Mouse (Mus musculus): ENCODE results near the gene Hormad2. TPM values are rescaled to one million over a fixed set of nuclear protein-coding genes. Genes with fewer than 3 reads are reported as not detected.

The Hormad2 gene
- polyA plus RNA-seq, 1 experiment from 2014 or later: 0.43 TPM

GRCm38 (mm10) chr11:4317287-4317686 lies 123.6 kb downstream of the Hormad2 start:
- H3K27ac ChIP-seq (replicated peaks): no peak overlapping the region
- no peak overlapping the region for H3K4me2 ChIP-seq (replicated peaks)
- H3K36me3 ChIP-seq: no peaks in the 10 kb centered on the region
- no peaks in the 10 kb centered on the region for H3K9me3 ChIP-seq (replicated peaks)
- ATAC-seq (ENCODE audit: insufficient number of reproducible peaks, low FRiP score, low TSS enrichment, low read depth): no peak
- no peaks in the 10 kb centered on the region for H3K4me1 ChIP-seq
- no peaks in the 10 kb centered on the region for H3K27me3 ChIP-seq
- H3K4me3 ChIP-seq (replicated peaks): no peak overlapping the region
- no peak overlapping the region for H3K9ac ChIP-seq
- 60% methylated on average over 5 of the region's 5 CpGs for WGBS

- no peaks in the 10 kb centered on the region for H3K9me3 ChIP-seq (replicated peaks)
- no peak overlapping the region for H3K27ac ChIP-seq (replicated peaks)
- H3K4me2 ChIP-seq (replicated peaks): no peak overlapping the region
- no peaks in the 10 kb centered on the region for H3K36me3 ChIP-seq
- no peaks in the 10 kb centered on the region for H3K27me3 ChIP-seq
- H3K4me3 ChIP-seq (replicated peaks): no peak overlapping the region
- no peak for ATAC-seq (ENCODE audit: insufficient number of reproducible peaks, low FRiP score, low TSS enrichment, low read depth)
- H3K9ac ChIP-seq: no peak overlapping the region
- whole genome bisulfite sequencing: 53% methylated on average over 4 of the region's 4 CpGs
- peaks cover 21% of the 10 kb centered on the region for H3K4me1 ChIP-seq
These were observed 128.7 kb downstream of the Hormad2 start for GRCm38 (mm10) chr11:4312180-4312579.

- Histone ChIP-seq H3K4me2 (replicated peaks) (no peak overlapping the region), H3K9ac (no peak overlapping the region), H3K27me3 (no peaks in the 10 kb centered on the region), H3K4me3 (replicated peaks) (no peak overlapping the region), H3K36me3 (no peaks in the 10 kb centered on the region), H3K27ac (replicated peaks) (no peak overlapping the region), H3K4me1 (peaks cover 21% of the 10 kb centered on the region), H3K9me3 (replicated peaks) (no peaks in the 10 kb centered on the region)
- 77% methylated on average over 4 of the region's 4 CpGs for WGBS
- no peak for ATAC-seq (ENCODE audit: insufficient number of reproducible peaks, low FRiP score, low TSS enrichment, low read depth)
These were observed 130.6 kb downstream of the Hormad2 start for GRCm38 (mm10) chr11:4310324-4310723.

- Histone ChIP-seq H3K4me3 (replicated peaks) (no peak overlapping the region), H3K4me1 (peaks cover 21% of the 10 kb centered on the region), H3K27me3 (no peaks in the 10 kb centered on the region), H3K4me2 (replicated peaks) (no peak overlapping the region), H3K36me3 (no peaks in the 10 kb centered on the region), H3K9me3 (replicated peaks) (no peaks in the 10 kb centered on the region), H3K27ac (replicated peaks) (0 out of 2 replicates have a peak overlapping the region, but pooled peaks have one; percentile 44), H3K9ac (no peak overlapping the region)
- WGBS: 67% methylated on average over 4 of the region's 4 CpGs
- ATAC-seq (ENCODE audit: insufficient number of reproducible peaks, low FRiP score, low TSS enrichment, low read depth): no peak
These were observed 131.3 kb downstream of the Hormad2 start for GRCm38 (mm10) chr11:4309613-4310012.

GRCm38 (mm10) chr11:4308514-4309450 lies 132.1 kb downstream of the Hormad2 start:
- peak overlapping the region; percentile 88 for H3K27ac ChIP-seq (replicated peaks)
- no peak overlapping the region for H3K9ac ChIP-seq
- 16% methylated on average over 25 of the region's 25 CpGs for WGBS

GRCm38 (mm10) chr11:4308060-4308513 lies 132.8 kb downstream of the Hormad2 start:
- no peak overlapping the region for H3K4me3 ChIP-seq (replicated peaks)
- peak overlapping the region; percentile 88 for H3K27ac ChIP-seq (replicated peaks)
- WGBS: 8% methylated on average over 6 of the region's 6 CpGs
- peak overlapping the region; percentile 40 for H3K4me2 ChIP-seq (replicated peaks)
- H3K36me3 ChIP-seq: no peaks in the 10 kb centered on the region
- no peak overlapping the region for H3K9ac ChIP-seq
- ATAC-seq (ENCODE audit: insufficient number of reproducible peaks, low FRiP score, low TSS enrichment, low read depth): peak; percentile 23; the same call in 1 of the 2 replicates
- H3K9me3 ChIP-seq (replicated peaks): no peaks in the 10 kb centered on the region
- peaks cover 25% of the 10 kb centered on the region for H3K4me1 ChIP-seq
- H3K27me3 ChIP-seq: no peaks in the 10 kb centered on the region

More at GRCm38 (mm10) chr11:4308514-4309450, 132.1 kb downstream of the Hormad2 start:
- no peaks in the 10 kb centered on the region for H3K27me3 ChIP-seq
- peaks cover 21% of the 10 kb centered on the region for H3K4me1 ChIP-seq
- H3K4me3 ChIP-seq (replicated peaks): 0 out of 2 replicates have a peak overlapping the region, but pooled peaks have one; percentile 4
- ATAC-seq (ENCODE audit: insufficient number of reproducible peaks, low FRiP score, low TSS enrichment, low read depth): peak; percentile 81; the same call in 1 of the 2 replicates
- H3K9me3 ChIP-seq (replicated peaks): no peaks in the 10 kb centered on the region
- H3K4me2 ChIP-seq (replicated peaks): peak overlapping the region; percentile 40
- H3K36me3 ChIP-seq: no peaks in the 10 kb centered on the region

- H3K4me1 ChIP-seq: peaks cover 39% of the 10 kb centered on the region
- H3K27ac ChIP-seq (replicated peaks): no peak overlapping the region
- no peak for ATAC-seq (ENCODE audit: insufficient number of reproducible peaks, low FRiP score, low TSS enrichment, low read depth)
- no peak overlapping the region for H3K4me3 ChIP-seq (replicated peaks)
- no peak overlapping the region for H3K4me2 ChIP-seq (replicated peaks)
- WGBS: 54% methylated on average over 2 of the region's 2 CpGs
- H3K36me3 ChIP-seq: no peaks in the 10 kb centered on the region
- H3K9me3 ChIP-seq (replicated peaks): no peaks in the 10 kb centered on the region
- no peaks in the 10 kb centered on the region for H3K27me3 ChIP-seq
- no peak overlapping the region for H3K9ac ChIP-seq
These were observed 134.8 kb downstream of the Hormad2 start for GRCm38 (mm10) chr11:4306086-4306485.

GRCm38 (mm10) chr11:4305090-4305489 lies 135.8 kb downstream of the Hormad2 start:
- peaks cover 49% of the 10 kb centered on the region for H3K4me1 ChIP-seq
- H3K27me3 ChIP-seq: no peaks in the 10 kb centered on the region
- no peaks in the 10 kb centered on the region for H3K9me3 ChIP-seq (replicated peaks)
- H3K27ac ChIP-seq (replicated peaks): no peak overlapping the region
- no peak overlapping the region for H3K9ac ChIP-seq
- no peaks in the 10 kb centered on the region for H3K36me3 ChIP-seq
- WGBS: 76% methylated on average over 4 of the region's 4 CpGs
- ATAC-seq (ENCODE audit: insufficient number of reproducible peaks, low FRiP score, low TSS enrichment, low read depth): no peak
- H3K4me2 ChIP-seq (replicated peaks): no peak overlapping the region
- H3K4me3 ChIP-seq (replicated peaks): no peak overlapping the region

- no peak overlapping the region for H3K4me2 ChIP-seq (replicated peaks)
- no peak overlapping the region for H3K9ac ChIP-seq
- no peak overlapping the region for H3K4me3 ChIP-seq (replicated peaks)
- H3K27me3 ChIP-seq: no peaks in the 10 kb centered on the region
- 65% methylated on average over 4 of the region's 4 CpGs for WGBS
- ATAC-seq (ENCODE audit: insufficient number of reproducible peaks, low FRiP score, low TSS enrichment, low read depth): no peak
- peaks cover 52% of the 10 kb centered on the region for H3K4me1 ChIP-seq
- H3K27ac ChIP-seq (replicated peaks): no peak overlapping the region
- H3K9me3 ChIP-seq (replicated peaks): no peaks in the 10 kb centered on the region
- no peaks in the 10 kb centered on the region for H3K36me3 ChIP-seq
These were observed 136.7 kb downstream of the Hormad2 start for GRCm38 (mm10) chr11:4304203-4304602.

GRCm38 (mm10) chr11:4303033-4303432 lies 137.9 kb downstream of the Hormad2 start:
- no peaks in the 10 kb centered on the region for H3K9me3 ChIP-seq (replicated peaks)
- H3K27me3 ChIP-seq: no peaks in the 10 kb centered on the region
- peaks cover 46% of the 10 kb centered on the region for H3K4me1 ChIP-seq
- peak overlapping the region; percentile 69; the same call in 1 of the 2 replicates for H3K27ac ChIP-seq (replicated peaks)
- H3K4me2 ChIP-seq (replicated peaks): no peak overlapping the region
- H3K9ac ChIP-seq: no peak overlapping the region
- no peak for ATAC-seq (ENCODE audit: insufficient number of reproducible peaks, low FRiP score, low TSS enrichment, low read depth)
- 40% methylated on average over 9 of the region's 9 CpGs for WGBS
- no peaks in the 10 kb centered on the region for H3K36me3 ChIP-seq
- H3K4me3 ChIP-seq (replicated peaks): no peak overlapping the region

- Histone ChIP-seq H3K9me3 (replicated peaks) (no peaks in the 10 kb centered on the region), H3K27ac (replicated peaks) (peak overlapping the region; percentile 69), H3K36me3 (no peaks in the 10 kb centered on the region), H3K9ac (no peak overlapping the region), H3K4me3 (replicated peaks) (no peak overlapping the region), H3K4me1 (peaks cover 42% of the 10 kb centered on the region), H3K4me2 (replicated peaks) (no peak overlapping the region), H3K27me3 (no peaks in the 10 kb centered on the region)
- WGBS: 10% methylated on average over 5 of the region's 5 CpGs
- peak; percentile 78 for ATAC-seq (ENCODE audit: insufficient number of reproducible peaks, low FRiP score, low TSS enrichment, low read depth)
These were observed 138.5 kb downstream of the Hormad2 start for GRCm38 (mm10) chr11:4302363-4302913.
